Mouse (Mus musculus) bone marrow macrophage, adult 2 months (primary cell): ENCODE measurements around the gene Aanat.

ENCODE experiments used
- CTCF ChIP-seq: IDR thresholded peaks from 2 replicates; pipeline ENCODE4 v1.5.1; 2012; ENCODE audit warnings: low read depth, mild to moderate bottlenecking, low read length, moderate library complexity
- POLR2A ChIP-seq: IDR thresholded peaks from 2 replicates; pipeline ENCODE4 v1.6.1; 2012; ENCODE audit warnings: mild to moderate bottlenecking, low read depth, low read length, borderline replicate concordance

DNA sequence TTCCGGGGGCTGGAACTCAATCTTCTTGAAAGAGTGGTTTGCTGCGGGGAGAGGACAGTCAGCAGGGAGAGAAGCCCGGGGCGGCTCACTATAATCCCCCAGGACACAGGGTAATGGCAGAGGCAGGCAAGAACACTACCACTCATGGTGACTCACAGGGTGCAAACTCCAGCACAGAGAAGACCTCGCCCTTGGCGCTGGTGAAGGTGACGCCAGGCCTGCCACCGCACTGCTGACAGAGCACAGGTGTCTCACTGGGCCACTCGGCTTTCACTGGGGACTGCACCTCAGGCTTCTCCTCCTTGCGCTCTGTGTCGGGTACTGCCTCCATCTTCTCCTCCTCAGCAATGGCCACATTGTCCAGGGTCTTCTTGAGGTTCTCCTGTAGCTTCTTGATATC is 45.0 kb upstream of the Aanat start:
- TF ChIP-seq POLR2A = no peak
- no peak for TF ChIP-seq CTCF
